Mouse (Mus musculus) olfactory bulb, adult 2 months (tissue): ENCODE results near the gene Crb3. TPM values are rescaled to one million over a fixed set of nuclear protein-coding genes. Genes with fewer than 3 reads are reported as not detected.

ENCODE experiments used
- H3K27ac ChIP-seq: fragments of 200-500 bp; 2 replicates; pipeline ENCODE4 v1.5.1; 2012; ENCODE audit warnings: low read depth, low read length; ENCODE audit not compliant: insufficient read depth
- H3K4me1 ChIP-seq: fragments of 200-500 bp; 2 replicates; pipeline ENCODE4 v1.6.1; 2012; ENCODE audit warnings: low read length; ENCODE audit not compliant: control insufficient read depth, insufficient read depth
- H3K4me3 ChIP-seq: fragments of 200-500 bp; 2 replicates; pipeline ENCODE4 v1.5.1; 2012; ENCODE audit warnings: mild to moderate bottlenecking, low read depth, low read length, moderate library complexity; ENCODE audit not compliant: insufficient read depth
- CTCF ChIP-seq: fragments of 200-500 bp; IDR thresholded peaks from 2 replicates; pipeline ENCODE4 v1.5.1; 2012; ENCODE audit warnings: low read depth, mild to moderate bottlenecking, low read length, moderate library complexity; ENCODE audit not compliant: insufficient read depth
- POLR2A ChIP-seq: fragments of 200-500 bp; IDR thresholded peaks from 2 replicates; pipeline ENCODE4 v1.6.1; 2012; ENCODE audit warnings: mild to moderate bottlenecking, low read depth, low read length, moderate library complexity; ENCODE audit not compliant: insufficient read depth
- WGBS: fragments of 180-500 bp; shearing (Covaris S2); methylation state at CpG from one replicate; pipeline ENCODE4 v1.1.7; 2018; 5-methylcytosine and 5-hydroxymethylcytosine counted together
- polyA plus RNA-seq: library from polyadenylated mRNA; stranded (reverse); fragments of >200 nt; gene quantifications from 2 replicates; pipeline ENCODE4 v1.2.4, GENCODE M21; 2012; ENCODE audit warnings: low replicate concordance; ENCODE audit not compliant: missing spikeins, insufficient read depth, insufficient read length

The Crb3 gene
- polyA plus RNA-seq, 1 experiment = not detected

DNA sequence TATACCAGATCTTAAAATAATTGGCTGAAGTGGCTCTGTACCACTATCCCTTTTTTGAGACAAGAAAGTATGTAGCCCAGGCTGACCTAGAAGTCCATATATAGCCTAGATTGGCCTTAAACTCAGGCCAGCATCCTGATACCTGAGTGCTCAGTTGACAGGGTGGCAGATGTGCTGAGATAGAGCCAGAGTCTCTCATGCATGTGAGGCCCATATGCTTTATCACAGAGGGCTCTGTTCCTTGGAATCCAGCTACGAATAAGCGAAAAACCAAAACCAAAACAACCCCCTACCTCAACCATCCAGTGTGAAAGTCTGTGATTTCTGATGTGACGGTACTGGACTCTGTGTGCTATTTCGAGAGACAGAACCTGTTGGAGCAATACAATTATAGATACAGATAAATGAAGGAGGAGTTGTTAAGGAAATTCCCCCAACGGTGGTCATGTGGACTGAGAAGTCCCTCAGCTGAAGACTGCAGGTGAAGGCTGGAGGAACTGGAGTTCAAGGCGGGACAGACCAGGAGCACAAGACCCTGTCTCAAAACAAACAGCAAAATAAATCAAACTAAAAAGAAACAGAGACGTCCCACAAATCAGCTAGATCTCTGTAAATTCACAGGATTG is 49.2 kb downstream of the Crb3 start:
- Histone ChIP-seq H3K4me3 (no peak overlapping the region), H3K4me1 (peaks cover 2% of the 10 kb centered on the region; the same call in 1 of the 2 replicates), H3K27ac (no peak overlapping the region)
- 94% methylated on average over 7 of the region's 7 CpGs for WGBS
- TF ChIP-seq POLR2A = no peak
- no peak for TF ChIP-seq CTCF

DNA sequence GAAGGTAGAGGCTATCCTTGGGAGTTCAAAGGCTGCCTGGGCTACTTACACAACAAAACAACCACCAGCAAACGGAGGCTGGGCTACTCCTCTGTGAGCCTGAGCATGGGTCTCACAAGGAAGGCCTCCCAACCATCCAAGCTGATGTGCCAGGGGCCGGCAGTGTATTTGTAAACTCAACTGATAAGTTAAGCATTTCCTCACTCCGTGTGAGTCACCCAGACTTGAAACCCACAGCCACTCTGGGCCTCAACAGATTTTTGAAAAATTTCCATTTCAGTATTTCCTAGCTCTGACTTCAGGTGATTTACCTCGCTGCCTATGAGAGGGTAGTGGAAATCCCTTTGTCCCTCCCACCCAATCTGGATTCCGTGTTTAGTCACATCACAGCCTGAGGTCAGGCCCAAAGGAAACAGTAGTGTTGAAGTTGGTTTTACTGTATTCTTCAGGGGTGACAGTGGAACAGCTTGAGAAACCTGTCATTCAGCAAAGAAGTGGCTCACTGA is 49.8 kb downstream of the Crb3 start:
- H3K27ac ChIP-seq = no peak overlapping the region
- 75% methylated on average over 5 of the region's 5 CpGs for WGBS
- no peak for TF ChIP-seq POLR2A
- TF ChIP-seq CTCF = no peak

GRCm38 (mm10) chr17:57110005-57110404 is 51.1 kb downstream of the Crb3 start:
- Histone ChIP-seq H3K27ac (no peak overlapping the region), H3K4me3 (no peak overlapping the region), H3K4me1 (peaks cover 2% of the 10 kb centered on the region; the same call in 1 of the 2 replicates)
- TF ChIP-seq CTCF (no peak), POLR2A (no peak)
- 97% methylated on average over 1 of the region's 1 CpGs for WGBS

More for the DNA sequence above, 49.8 kb downstream of the Crb3 start:
- H3K4me1 ChIP-seq = peaks cover 2% of the 10 kb centered on the region; the same call in 1 of the 2 replicates
- no peak overlapping the region for H3K4me3 ChIP-seq

DNA sequence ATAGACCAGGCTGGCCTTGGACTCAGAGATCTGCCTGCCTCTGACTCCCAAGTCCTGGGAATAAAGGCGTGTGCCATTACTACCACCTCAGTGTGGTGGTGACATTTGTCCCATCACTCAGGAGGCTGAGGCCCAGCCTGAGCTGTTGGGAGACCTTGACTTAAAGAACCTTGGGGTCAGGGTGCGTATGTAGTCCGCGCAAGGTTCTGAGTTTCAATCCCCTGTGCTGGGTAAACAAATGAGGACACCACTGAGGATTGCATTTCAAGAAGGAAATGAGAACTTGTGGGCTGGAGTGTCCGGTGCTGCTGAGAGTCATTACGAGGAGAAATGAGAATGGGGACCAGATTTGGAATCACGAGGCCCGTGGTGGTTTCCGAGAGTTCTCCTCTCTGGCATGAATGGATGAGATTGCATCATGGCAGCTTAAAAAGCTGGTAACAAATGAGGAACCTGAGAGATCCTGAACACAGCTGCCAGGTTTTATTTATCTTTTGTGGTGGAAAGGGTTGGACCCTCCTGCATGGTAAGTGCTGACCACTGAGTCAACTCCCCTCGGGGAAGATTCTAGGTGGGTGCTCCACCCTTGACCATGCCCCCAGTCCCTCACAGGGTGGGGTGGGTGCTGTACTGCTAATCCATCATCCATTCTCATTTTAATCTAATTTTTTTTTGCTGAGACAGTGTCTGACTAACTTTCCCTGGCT is 54.0 kb downstream of the Crb3 start:
- Histone ChIP-seq H3K4me3 (no peak overlapping the region), H3K4me1 (no peaks in the 10 kb centered on the region), H3K27ac (no peak overlapping the region)
- WGBS = 87% methylated on average over 10 of the region's 10 CpGs
- TF ChIP-seq POLR2A (no peak), CTCF (no peak)

Other genes starting within 250 kb of the Crb3 start
- gene Rfx2, start 228.1 kb upstream of the Crb3 start, polyA plus RNA-seq = not detected in 2 replicates
- not detected in 2 replicates for gene Acsbg2, start 184.7 kb upstream of the Crb3 start, polyA plus RNA-seq
- gene 1700061G19Rik, start 183.6 kb upstream of the Crb3 start, polyA plus RNA-seq = not detected in 2 replicates
- not detected in 2 replicates for gene Mllt1, start 123.7 kb upstream of the Crb3 start, polyA plus RNA-seq
- gene Acer1, start 77.0 kb upstream of the Crb3 start, polyA plus RNA-seq = not detected in 2 replicates
- gene Clpp, start 68.8 kb upstream of the Crb3 start, polyA plus RNA-seq = not detected in 2 replicates
- not detected in 2 replicates for gene Alkbh7, start 61.8 kb upstream of the Crb3 start, polyA plus RNA-seq
- gene Pspn, start 59.1 kb upstream of the Crb3 start, polyA plus RNA-seq = not detected in 2 replicates
- gene Gtf2f1, start 47.8 kb upstream of the Crb3 start, polyA plus RNA-seq = not detected in 2 replicates
- not detected in 2 replicates for gene Gm17949, start 47.6 kb upstream of the Crb3 start, polyA plus RNA-seq
- 183 TPM in 1 of 2 replicates, not detected in the other for gene Khsrp, start 27.6 kb upstream of the Crb3 start, polyA plus RNA-seq
- gene Slc25a41, start 17.5 kb upstream of the Crb3 start, polyA plus RNA-seq = not detected in 2 replicates
- 526 and 583 TPM in 2 replicates for gene Slc25a23, start 758 bp downstream of the Crb3 start, polyA plus RNA-seq
- not detected in 2 replicates for gene Dennd1c, start 19.4 kb downstream of the Crb3 start, polyA plus RNA-seq
- 276 TPM in 1 of 2 replicates, not detected in the other for gene Tubb4a, start 28.7 kb downstream of the Crb3 start, polyA plus RNA-seq
- not detected in 2 replicates for gene Tnfsf9, start 46.2 kb downstream of the Crb3 start, polyA plus RNA-seq
- not detected in 2 replicates for gene Cd70, start 90.7 kb downstream of the Crb3 start, polyA plus RNA-seq
- not detected in 2 replicates for gene Tnfsf14, start 135.1 kb downstream of the Crb3 start, polyA plus RNA-seq
- gene C3, start 169.0 kb downstream of the Crb3 start, polyA plus RNA-seq = not detected in 2 replicates
- gene Gpr108, start 189.3 kb downstream of the Crb3 start, polyA plus RNA-seq = not detected in 2 replicates
- not detected in 2 replicates for gene Trip10, start 190.3 kb downstream of the Crb3 start, polyA plus RNA-seq
- gene Vav1, start 220.0 kb downstream of the Crb3 start, polyA plus RNA-seq = 215 TPM in 1 of 2 replicates, not detected in the other